Mouse (Mus musculus) urinary bladder, postnatal 36 days (tissue): ENCODE results near the gene Per1.

ENCODE experiments used
- DNase-seq, 2 experiments: peaks; one replicate each; pipeline ENCODE4 v3.0.0; 2022; ENCODE audit warnings: low spot score in 2 of 2, mixed read lengths in 1 of 2

The Per1 gene

GRCm38 (mm10) chr11:69099177-69099914 is 4.3 kb downstream of the Per1 start:
- peak; percentile 71 to 87 for DNase-seq

GRCm38 (mm10) chr11:69099915-69100345 is 4.9 kb downstream of the Per1 start:
- DNase-seq: peak; percentile 86 to 92

- DNase-seq: no peak
Measured at GRCm38 (mm10) chr11:69100639-69101360, 5.8 kb downstream of the Per1 start.

GRCm38 (mm10) chr11:69101604-69102402 is 6.8 kb downstream of the Per1 start:
- DNase-seq: no peak

GRCm38 (mm10) chr11:69102403-69102725 is 7.3 kb downstream of the Per1 start:
- DNase-seq: no peak

GRCm38 (mm10) chr11:69103121-69103520 is 8.1 kb downstream of the Per1 start:
- no peak for DNase-seq

- DNase-seq: no peak
Measured at GRCm38 (mm10) chr11:69103531-69104435, 8.8 kb downstream of the Per1 start.

GRCm38 (mm10) chr11:69104487-69104886 is 9.5 kb downstream of the Per1 start:
- DNase-seq: no peak

GRCm38 (mm10) chr11:69105227-69105626 is 10.2 kb downstream of the Per1 start:
- DNase-seq: no peak

GRCm38 (mm10) chr11:69105796-69106195 is 10.8 kb downstream of the Per1 start:
- DNase-seq: no peak

GRCm38 (mm10) chr11:69106299-69106698 is 11.3 kb downstream of the Per1 start:
- DNase-seq: no peak

- no peak for DNase-seq
Measured at GRCm38 (mm10) chr11:69106842-69107241, 11.8 kb downstream of the Per1 start.

- DNase-seq: no peak
Measured at GRCm38 (mm10) chr11:69107676-69108075, 12.7 kb downstream of the Per1 start.

GRCm38 (mm10) chr11:69108223-69108622 is 13.2 kb downstream of the Per1 start:
- DNase-seq: no peak

- no peak for DNase-seq
Measured at GRCm38 (mm10) chr11:69109032-69109900, 14.2 kb downstream of the Per1 start.

- peak; percentile 91 for DNase-seq
Measured at GRCm38 (mm10) chr11:69110319-69111046, 15.5 kb downstream of the Per1 start.

GRCm38 (mm10) chr11:69111051-69111810 is 16.2 kb downstream of the Per1 start:
- no peak for DNase-seq

- DNase-seq: no peak
Measured at GRCm38 (mm10) chr11:69111865-69112264, 16.8 kb downstream of the Per1 start.

GRCm38 (mm10) chr11:69114018-69114417 is 19.0 kb downstream of the Per1 start:
- no peak for DNase-seq
